Mouse (Mus musculus) MEL-GATA-1-ER (cell line): ENCODE results near the gene Dlx2.
A peak's percentile ranks its signal among the peaks of the same experiment; 100 is the strongest.

ENCODE experiments used
- DNase-seq: peaks from one replicate; pipeline ENCODE4 v3.0.0-alpha.2; 2012; ENCODE audit warnings: low read depth; ENCODE audit errors: extremely low read depth

Gene Dlx2

DNA sequence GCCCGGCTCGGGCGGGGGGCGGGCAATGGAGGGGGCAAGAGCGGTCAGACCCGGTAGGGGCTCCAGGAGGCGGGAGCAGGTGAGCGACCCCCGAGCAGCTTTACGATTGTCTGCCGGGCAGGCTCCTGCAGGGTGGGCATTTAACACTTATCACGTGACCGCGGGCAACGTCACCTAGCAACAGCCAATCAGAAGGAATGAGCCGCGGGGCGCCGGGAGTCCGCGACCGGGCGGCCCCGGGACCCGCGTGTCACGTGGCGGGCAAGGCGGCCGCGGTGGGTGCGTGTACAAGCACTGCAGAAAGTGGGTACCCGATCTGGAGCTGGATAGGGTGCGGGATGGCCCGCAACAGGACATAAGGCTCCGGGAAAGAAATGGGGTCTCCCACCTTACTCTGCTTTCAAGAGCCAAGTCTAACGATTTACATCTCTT, at the start of gene Dlx2:
TSS of gene Dlx2 (minus strand) at position 115 of the 432 bp plus-strand sequence.
- no peak for DNase-seq

DNA sequence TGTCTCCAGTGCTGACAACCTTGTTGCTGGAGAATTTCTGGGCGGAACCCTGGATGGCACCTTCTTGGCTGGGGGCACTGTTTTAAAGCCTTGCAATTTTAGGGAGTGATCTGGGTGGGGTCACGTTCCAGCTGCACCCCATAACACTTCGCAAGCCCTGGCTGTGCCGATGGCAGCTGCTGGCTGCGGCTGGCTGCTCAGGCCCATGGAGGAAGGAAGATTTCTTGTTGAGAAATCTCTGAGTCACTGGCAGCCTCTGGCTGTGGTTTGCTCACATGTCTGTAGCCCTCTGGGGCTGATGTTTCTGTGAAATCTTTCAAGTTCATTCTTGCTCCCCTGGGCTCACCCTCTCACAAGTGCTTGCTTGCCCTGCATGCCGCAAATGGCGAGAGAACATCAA, 47.9 kb upstream of the Dlx2 start:
- DNase-seq: no peak

DNA sequence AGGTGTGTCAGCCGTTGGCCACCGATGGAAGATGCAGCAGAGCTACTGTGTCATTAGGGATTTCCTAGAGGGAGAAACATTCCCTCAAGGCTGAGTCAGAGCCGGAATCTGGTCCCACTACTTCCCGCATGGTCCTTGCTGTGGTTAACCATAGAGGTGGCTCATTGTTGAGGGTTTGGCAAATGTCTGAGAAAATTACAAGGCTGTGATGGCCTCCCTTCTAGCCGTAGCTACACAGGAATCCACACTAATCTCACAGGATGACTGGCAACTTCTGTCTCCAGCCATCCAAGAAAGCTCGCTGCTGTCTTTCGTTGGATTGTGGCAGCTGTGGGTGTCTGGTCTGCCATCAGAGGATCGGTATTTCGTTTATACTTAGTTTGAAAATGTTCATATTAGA, 42.6 kb upstream of the Dlx2 start:
- DNase-seq: no peak

DNA sequence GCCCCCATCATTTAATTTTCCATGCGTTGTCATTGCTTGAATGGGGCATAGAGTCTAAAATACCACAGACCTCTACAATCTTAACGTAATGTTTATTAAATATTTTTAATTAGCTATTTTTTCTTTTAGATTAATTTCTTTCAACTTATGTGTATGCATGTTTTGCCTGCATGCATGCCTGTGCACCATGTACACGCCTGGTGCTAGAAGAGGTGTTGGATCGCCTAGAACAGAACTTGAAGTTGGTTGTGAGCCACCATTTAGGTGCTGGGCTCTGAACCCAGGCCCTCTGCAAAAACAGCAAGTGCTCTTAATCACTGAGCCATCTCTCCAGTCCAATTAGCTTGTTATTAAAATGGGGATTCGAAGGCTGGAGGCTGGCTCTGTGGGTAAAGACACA, 34.9 kb upstream of the Dlx2 start:
- no peak for DNase-seq

DNA sequence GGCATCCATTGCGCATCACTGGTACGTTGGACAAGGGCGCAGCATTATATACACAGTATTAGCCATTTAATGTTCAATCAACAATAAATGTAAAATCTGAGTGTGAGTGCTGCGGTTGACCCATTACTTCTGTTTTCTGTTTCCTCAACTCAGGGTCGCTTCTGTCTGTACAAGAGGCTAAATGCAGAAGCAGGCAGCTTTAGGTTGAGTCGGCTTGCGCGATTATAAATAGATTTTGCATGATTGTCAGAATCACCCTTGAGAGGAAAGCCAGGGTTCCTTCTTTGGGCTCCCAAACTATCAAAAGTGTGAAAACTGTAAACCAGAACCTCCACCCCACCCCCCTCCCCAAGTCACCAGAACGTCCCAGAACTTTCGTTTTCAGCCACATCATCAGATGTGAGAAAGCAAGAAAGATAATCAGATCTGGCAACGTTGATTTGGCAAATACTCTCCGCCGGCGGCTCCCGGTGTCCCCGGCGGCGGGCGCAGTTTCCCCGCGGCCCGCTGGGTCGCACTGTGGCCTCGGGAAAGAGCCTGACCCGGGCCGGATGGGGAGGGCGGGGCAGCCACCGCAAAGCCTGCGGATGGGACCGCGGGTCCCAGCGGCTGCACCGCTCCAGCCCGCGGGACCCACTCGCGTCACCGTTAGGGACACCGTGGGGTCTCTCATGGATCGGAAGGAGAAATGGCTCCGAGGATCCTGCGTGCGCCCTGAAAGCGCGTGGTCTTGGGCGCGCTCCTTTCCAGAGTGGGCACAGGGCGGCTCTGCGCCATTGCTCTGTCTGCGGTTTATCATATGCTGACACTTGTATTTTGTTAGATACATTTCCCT, 34.3 kb upstream of the Dlx2 start:
- DNase-seq: peak; percentile 34

DNA sequence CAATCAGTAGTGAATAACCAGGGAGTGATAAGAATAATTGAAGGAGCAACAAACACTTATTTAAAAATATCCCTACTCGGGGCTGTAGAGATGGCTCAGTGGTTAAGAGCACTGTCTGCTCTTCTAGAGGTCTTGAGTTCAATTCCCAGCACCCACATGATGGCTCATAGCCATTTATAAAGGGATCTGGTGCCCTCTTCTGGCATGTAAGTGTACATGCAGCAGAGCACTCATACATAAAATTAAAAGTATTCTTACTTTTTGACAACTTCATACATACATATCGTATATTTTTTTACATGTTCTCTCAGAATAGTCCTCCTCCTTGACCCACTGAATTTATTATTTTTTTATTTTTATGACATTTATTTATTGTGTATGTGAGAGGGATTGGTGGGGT, 30.5 kb upstream of the Dlx2 start:
- no peak for DNase-seq

DNA sequence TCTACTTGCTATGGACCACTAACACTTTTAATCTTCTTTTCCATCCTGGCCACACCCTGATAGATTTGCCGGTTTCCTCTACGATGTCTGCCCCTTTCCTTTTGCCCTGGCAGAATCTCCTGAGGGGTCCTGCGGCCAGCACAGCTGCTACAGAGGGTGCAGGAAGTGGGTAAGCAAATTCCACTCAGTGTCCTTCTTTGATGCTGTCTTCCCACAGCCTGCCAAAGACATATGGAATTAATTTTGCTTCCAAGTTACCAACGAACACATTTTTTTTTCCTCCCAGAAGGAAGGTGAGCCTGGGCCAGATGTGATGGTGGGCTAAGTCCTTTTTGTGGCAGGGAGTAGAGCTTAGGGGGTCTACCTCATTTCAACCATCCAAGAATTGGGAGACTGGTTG, 27.2 kb upstream of the Dlx2 start:
- no peak for DNase-seq

DNA sequence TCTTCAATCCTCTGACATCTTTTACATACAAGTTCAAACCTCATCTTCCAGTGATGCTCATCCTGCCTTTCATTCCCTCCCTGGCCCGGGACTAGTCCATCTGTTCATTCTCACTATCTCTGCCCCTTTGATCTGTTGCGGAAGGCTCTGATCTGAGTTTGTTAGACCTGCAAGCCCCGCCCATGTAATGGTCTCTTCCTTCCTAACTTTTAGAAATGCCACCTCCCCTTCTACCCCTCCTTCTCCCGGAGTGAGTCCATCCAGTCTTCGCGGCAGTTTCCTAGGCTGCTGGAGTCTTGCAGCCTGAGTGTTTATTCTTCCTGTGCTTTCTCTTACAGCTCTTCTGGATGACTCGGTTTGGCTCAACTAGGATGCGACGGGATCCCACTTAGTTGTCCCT, 19.9 kb upstream of the Dlx2 start:
- DNase-seq: no peak

DNA sequence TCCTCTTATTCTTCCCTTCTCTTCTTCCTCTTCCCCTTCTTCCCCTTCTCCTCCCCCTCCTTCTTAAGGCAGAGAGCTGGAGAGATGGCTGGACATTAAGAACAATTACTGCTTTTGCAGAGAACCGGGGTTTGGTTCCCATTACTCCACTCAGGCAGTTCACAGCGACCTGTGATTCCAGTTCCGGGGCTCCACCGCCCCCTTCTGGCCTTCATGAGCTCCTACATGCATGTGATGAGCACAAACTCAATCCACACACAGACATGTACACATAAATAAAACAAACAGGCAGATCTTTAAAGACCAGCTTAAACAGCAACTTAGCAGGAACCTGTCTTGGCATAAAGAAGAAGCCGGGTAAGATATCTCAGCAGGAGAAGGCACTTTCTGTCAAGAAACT, 9.5 kb upstream of the Dlx2 start:
- DNase-seq: no peak

DNA sequence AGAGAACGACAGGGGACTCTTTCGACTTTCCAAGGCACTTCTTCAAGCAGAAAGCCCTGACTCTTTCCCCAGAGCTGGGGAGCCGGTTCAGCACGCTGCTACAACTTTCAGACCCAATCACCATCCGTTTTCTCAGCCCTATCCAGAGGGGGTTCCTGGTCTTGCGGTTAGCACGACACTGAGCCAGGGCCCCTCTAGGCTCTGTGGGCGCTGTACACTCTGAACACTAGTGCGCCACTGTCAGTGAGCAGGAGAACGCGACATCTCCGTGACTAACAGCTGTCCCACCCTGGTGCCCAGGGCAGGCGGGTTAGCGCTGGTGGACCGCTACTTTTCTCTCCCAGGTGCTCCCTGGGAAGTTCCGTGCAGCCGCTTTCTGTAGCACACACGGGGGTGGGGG, 5.2 kb upstream of the Dlx2 start:
- DNase-seq: no peak

DNA sequence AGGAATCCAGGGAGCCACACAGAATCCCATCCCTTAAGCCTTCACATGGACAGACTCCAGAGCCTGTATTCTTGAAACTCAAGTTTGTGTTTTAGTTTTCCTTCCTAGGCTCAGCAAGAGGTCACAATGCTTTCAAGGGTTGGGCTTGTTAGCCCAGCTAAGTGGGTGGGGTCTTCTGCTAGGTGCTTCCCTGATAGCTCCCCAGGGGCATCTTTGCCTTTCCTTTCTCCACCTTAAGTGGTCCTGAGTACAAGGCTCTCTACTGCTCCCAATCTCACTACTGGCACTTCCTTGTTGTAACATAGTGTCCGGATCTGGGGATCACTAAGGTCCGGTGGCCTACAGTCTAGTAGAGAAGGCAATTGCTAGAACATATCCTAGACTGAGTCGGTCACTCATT, 3.8 kb upstream of the Dlx2 start:
- no peak for DNase-seq

DNA sequence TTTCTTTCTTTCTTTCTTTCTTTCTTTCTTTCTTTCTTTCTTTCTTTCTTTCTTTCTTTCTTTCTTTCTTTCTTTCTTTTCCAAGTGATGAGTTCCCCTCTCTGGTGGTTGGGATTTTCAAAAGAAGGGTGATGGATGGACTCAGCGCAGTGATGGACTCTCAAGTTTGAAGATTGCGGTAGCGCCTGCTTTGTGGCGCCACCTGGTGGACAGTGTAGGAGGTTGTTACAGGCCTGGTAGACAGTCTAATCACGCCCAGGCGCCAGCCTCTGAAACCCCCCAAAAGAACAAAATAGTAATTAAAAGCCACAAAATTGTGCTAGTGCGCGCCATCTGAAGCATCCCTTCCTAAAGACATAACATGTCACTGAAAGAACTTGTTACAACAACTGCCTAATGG, 1.3 kb upstream of the Dlx2 start:
- DNase-seq: no peak

DNA sequence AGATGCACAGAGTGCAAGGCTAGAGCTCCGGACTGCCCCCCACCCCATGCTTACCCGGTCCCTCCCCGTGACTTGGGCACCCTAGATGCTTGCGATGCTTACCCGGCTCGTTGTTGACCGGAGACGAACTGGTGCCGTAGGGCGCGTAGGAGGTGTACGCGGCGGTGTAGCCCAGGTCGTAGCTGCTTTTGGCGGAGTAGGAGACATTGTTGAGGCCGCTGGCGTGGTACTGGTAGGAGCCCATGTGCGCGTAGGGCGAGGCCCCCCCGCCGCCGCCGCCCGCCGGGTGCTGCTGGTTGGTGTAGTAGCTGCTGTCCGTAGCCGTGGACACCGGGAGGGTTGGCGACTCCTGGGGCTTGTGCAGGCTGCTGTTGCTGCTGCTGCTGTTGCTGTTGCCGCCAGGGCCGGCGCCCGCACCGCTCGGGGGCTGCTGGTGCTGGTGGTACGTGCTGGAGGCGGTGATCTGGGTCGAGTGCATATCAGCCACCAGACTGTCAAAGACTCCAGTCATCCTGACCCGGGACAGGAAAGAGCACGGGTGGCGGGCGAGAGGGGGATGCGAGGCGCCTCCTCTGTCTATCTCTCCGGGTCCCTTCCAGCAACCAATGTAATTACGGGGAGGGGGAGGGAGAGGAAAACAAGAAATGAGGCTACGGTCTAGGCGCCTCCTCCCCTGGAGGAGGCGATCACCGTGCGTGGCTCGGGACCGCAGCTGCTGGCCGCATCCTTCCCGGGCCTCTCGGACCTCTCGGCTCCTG, 493 bp downstream of the Dlx2 start:
- DNase-seq: no peak

DNA sequence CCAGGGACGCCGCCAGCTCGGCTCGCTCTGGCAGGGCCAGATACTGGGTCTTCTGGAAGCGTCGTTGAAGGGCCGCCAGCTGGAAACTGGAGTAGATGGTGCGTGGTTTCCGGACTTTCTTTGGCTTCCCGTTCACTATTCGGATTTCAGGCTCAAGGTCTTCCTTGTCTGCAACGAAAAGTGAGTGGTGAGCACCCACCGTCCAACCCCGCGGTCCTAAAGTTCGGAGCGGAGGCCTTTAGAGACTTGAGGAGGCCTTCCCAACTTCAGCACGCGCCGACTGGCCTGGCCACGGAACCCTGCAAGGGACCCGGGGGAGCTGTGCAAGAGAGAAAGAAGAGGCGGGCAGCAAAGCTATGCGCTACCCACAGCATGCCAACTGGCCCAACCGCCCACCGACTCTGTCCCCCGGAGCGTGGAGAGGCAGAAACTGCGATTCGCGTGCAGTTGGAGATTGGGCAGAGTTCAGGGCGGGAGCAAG, 1.1 kb downstream of the Dlx2 start:
- DNase-seq: no peak

DNA sequence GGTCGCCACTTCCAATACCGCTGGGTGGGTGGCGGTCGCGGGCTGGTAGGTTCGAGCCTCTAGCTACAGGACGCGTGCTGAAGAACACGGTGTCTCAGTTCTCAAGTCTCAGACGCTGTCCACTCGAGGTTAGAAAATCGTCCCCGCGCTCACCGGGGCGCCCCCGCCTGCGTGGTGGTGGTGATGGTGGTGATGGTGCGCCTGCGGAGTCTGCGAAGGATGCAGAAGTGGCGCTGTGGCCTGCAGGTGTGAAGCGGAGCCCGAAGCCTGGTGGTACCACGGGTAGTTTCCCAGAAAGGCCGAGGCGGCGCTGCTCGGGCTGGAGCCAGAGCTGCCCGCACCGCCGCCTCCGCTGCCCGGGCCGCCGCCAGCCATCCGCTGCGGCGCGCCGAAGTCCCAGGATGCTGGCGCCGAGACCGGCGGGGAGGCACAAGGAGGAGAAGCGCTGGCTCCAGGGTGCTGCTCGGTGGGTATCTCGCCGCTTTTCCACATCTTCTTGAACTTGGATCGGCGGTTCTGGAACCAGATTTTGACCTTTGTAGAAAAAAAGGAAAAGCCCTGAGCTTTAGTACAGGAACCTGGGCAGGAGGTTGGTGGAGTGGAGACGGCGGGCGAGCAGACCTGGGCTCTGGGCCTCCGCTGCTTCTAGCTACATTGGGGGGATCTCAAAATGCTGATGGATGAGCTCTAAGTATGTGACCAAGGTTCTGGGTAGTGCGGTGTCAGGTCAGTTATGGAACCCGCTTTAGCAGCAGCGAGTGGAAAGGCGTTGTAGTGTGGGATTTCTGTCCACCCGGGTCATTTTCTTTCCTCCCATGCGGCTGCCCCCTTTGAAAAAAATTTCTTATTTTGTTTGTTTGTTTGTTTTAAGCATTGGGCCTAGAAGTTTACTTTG, 1.9 kb downstream of the Dlx2 start:
- no peak for DNase-seq

DNA sequence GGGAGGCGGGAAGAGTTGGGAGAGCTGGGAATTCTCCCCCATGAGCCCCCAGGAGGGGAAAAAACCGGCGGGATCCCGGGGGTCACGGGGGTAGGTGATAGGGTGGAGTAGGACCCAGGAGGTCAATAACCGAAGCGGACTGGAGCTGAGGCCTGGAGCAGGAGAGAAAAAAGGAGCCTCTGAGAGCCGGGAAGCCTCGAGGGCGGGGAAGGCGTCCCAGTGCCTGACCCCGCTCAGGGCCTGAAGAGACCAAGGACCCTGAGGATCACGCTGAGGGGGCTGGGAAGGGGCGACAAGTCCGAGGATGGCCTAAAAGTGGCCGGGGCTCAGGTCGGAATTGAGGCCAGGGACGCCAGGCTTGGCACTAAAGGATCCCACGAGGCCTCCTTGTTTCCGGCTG, 2.6 kb downstream of the Dlx2 start:
- no peak for DNase-seq

DNA sequence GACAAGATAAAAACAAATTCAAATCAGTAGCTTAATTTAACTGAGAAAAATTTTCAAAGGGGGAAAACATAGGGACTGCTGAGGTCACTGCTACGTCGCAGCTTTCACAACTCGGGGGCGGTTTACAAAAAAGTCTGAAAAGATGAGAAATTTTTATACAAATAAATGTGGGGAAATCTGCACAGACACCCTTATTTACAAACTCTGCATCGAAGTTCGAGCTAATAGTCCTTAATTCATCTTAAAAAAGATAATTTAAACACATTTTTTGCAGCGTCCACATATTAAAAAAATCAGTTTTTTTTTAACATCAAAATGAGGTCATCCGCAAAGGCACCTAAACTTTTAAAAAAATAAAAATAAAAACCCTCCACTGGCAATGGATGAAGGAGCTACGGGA, 3.0 kb downstream of the Dlx2 start:
- DNase-seq: no peak

DNA sequence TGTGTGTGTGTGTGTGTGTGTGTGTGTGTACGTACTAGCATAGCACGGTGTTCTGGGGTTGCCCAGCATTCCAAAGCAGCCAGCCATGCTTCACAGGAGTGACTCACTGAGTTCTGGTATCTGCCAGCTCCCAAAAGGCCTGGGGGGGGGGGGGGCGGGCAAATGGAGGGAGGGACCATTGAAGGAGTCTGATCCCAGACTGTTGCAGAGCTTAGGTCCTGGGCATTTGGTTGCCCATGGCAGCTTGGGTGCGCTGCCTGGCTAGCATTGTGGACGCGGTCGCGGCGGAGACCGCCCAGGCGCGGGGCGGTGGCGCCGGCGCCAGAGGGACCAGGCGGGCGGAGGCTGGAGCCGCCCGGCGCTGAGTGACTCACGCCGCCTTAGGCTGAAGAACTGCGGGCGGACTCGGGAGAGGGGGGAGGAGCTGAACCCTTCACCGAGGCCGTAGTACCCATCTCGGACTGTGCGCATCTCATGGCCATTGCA, 3.7 kb downstream of the Dlx2 start:
- DNase-seq: no peak

DNA sequence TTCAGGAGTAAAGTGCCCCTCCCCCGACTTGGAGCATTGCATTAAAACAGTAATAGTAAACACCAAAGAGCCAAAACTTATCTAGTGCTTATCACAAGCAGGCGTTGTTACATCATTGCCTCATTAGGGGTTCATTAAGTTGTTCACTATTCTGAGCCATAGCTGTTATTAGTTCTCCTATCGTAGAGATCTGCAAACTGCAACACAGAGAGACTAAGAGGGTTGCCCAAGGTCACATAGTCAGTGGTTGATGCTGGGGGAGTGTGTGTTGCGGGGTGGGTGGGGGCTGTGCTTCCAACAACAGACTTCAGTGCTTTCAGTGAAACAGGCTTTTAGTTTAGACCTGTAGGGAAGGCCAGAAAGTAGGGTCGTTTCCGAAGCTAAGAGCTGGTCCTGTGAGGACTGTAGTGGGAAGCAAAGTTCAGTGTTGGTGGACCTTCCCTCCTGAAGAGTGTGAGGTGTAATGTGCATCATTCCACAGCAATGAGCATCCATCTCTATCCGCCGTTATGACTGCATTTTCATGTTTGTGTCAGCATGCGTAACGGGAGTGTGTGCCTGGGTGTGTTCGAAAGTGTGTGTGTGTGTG, 4.2 kb downstream of the Dlx2 start:
- no peak for DNase-seq

DNA sequence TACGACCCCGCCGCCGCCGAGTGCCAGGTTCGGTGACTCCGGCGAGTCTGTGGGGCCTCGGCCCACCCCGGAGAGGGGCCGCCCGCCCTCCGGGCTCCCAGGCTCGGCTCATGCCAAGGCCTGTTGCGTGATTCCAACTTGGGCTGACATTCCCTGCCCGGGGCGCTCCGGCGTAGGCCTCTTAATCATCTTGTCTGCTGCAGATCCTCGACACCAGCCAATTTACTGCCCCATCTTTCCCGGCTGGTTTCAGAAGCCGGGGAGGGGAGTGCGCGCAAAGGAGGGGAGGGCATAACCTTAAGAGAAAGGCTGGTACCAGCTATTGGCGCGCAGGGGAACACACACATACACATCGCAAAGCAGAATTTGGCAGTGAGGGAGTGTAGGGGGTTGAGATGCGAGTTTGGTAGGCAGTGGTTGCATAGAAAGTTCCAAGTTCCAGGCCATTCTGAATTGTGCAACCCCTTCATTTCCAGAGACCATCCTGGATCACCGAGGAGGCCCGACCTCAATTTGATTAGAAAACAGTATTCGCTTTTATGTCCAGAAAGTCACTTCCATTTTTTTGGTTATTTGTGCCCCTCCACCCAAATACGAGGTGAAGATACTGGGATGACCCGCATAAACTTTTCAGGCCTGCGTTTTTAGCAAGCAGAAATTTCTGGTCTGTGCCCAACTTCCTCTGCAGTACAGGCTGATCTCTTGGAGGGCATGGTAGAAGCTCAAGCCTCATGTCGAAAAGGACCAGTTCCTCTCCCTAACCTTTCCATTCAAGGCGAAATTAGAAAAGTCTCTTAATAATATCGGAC, 4.9 kb downstream of the Dlx2 start:
- DNase-seq: no peak
